Comparison of ENCODE assay signal across 21 mouse cellular contexts in genomic region chr5:71781514-71782179, GRCm38 (mm10).
DNase-seq lines count a peak whose midpoint lies in the region; ATAC-seq and TF ChIP-seq lines count a peak whose summit lies in the region.
"Had no signal": no experiment of that assay in that cellular context is flagged by ENCODE, and none has a peak within 500 bp of the region (broad histone marks: within the 10 kb centered on the region; RNA-seq: fewer than 3 reads in every experiment).

No protein-coding gene starts in this region.

- no peaks in the 10 kb centered on the region for H3K27me3 ChIP-seq in intestine, embryonic 15.5 days (replicated peaks)
- no peaks in the 10 kb centered on the region for H3K27me3 ChIP-seq in intestine, embryonic 16.5 days (replicated peaks; ENCODE audit: control insufficient read depth, insufficient read depth, low read length)
- H3K27me3 ChIP-seq in intestine, postnatal 0 days (replicated peaks; ENCODE audit: control insufficient read depth, insufficient read depth, low read length): no peaks in the 10 kb centered on the region
- H3K27me3 ChIP-seq in liver, embryonic 12.5 days (replicated peaks): no peaks in the 10 kb centered on the region
- H3K27me3 ChIP-seq: CH12.LX had no signal

- peak; percentile 71 for ATAC-seq in intestine, embryonic 15.5 days
- peak; percentile 85 for ATAC-seq in intestine, embryonic 16.5 days
- peak; percentile 89 for ATAC-seq in intestine, postnatal 0 days
- no peak for ATAC-seq in liver, embryonic 12.5 days
- ATAC-seq: activated CD4-positive, CD25-positive, alpha-beta regulatory T cell, adult 4 months; CD4-positive, CD25-positive, alpha-beta regulatory T cell, adult 4 months; Patski had no signal

- H3K9ac ChIP-seq in intestine, embryonic 15.5 days: no peak overlapping the region
- H3K9ac ChIP-seq in intestine, embryonic 16.5 days (ENCODE audit: low read depth, low read length): no peak overlapping the region
- H3K9ac ChIP-seq in intestine, postnatal 0 days (ENCODE audit: low read depth, low read length): no peak overlapping the region
- H3K9ac ChIP-seq in liver, embryonic 12.5 days: no peak overlapping the region

- H3K4me1 ChIP-seq in intestine, embryonic 15.5 days (replicated peaks): no peaks in the 10 kb centered on the region
- H3K4me1 ChIP-seq in intestine, embryonic 16.5 days (ENCODE audit: control insufficient read depth, insufficient read depth, low read length): no peaks in the 10 kb centered on the region
- no peaks in the 10 kb centered on the region for H3K4me1 ChIP-seq in intestine, postnatal 0 days (replicated peaks; ENCODE audit: control insufficient read depth, insufficient read depth, low read length)
- no peaks in the 10 kb centered on the region for H3K4me1 ChIP-seq in liver, embryonic 12.5 days

- DNase-seq in heart, postnatal 4 days: no peak
- DNase-seq in retina, postnatal 1 day: no peak
- DNase-seq: adrenal gland, adult 2 months; adrenal gland, adult 8-10 months; adrenal gland, postnatal 10 days; adrenal gland, postnatal 14 days; adrenal gland, postnatal 25 days; adrenal gland, postnatal 36 days; B cell, adult 2 months; cerebellum, adult 11 months; cerebellum, adult 11-12 months; cerebellum, adult 18-20 months had no signal

- TF ChIP-seq CTCF in intestine, postnatal 0 days (IDR thresholded peaks at IDR 0.05; ENCODE audit: low read depth): no peak

- WGBS in intestine, embryonic 15.5 days: 72% methylated on average over 2 of the region's 2 CpGs
- WGBS in intestine, embryonic 16.5 days: 58% methylated on average over 2 of the region's 2 CpGs
- 48% methylated on average over 2 of the region's 2 CpGs for WGBS in intestine, postnatal 0 days
- 49% methylated on average over 2 of the region's 2 CpGs for WGBS in liver, embryonic 12.5 days (ENCODE audit: insufficient replicate concordance)

- H3K36me3 ChIP-seq in intestine, embryonic 15.5 days: no peaks in the 10 kb centered on the region
- no peaks in the 10 kb centered on the region for H3K36me3 ChIP-seq in intestine, embryonic 16.5 days (ENCODE audit: control insufficient read depth, insufficient read depth, low read length)
- H3K36me3 ChIP-seq in intestine, postnatal 0 days (ENCODE audit: control insufficient read depth, insufficient read depth): no peaks in the 10 kb centered on the region
- H3K36me3 ChIP-seq in liver, embryonic 12.5 days: no peaks in the 10 kb centered on the region
- H3K36me3 ChIP-seq: G1E had no signal

- H3K27ac ChIP-seq in intestine, embryonic 15.5 days: no peak overlapping the region
- no peak overlapping the region for H3K27ac ChIP-seq in intestine, embryonic 16.5 days (ENCODE audit: low read length)
- no peak overlapping the region for H3K27ac ChIP-seq in intestine, postnatal 0 days (ENCODE audit: low read depth, low read length)
- no peak overlapping the region for H3K27ac ChIP-seq in liver, embryonic 12.5 days

- no peak overlapping the region for H3K4me3 ChIP-seq in intestine, embryonic 15.5 days (replicated peaks)
- H3K4me3 ChIP-seq in intestine, embryonic 16.5 days (ENCODE audit: low read length): no peak overlapping the region
- no peak overlapping the region for H3K4me3 ChIP-seq in intestine, postnatal 0 days (ENCODE audit: low read depth, low read length)
- no peak overlapping the region for H3K4me3 ChIP-seq in liver, embryonic 12.5 days

- no peak overlapping the region for H3K4me2 ChIP-seq in intestine, embryonic 15.5 days (replicated peaks)
- H3K4me2 ChIP-seq in intestine, embryonic 16.5 days (ENCODE audit: low read depth, low read length): no peak overlapping the region
- H3K4me2 ChIP-seq in intestine, postnatal 0 days (replicated peaks; ENCODE audit: low read depth): no peak overlapping the region
- H3K4me2 ChIP-seq in liver, embryonic 12.5 days: no peak overlapping the region

- H3K9me3 ChIP-seq in intestine, embryonic 15.5 days: no peaks in the 10 kb centered on the region
- H3K9me3 ChIP-seq in intestine, embryonic 16.5 days (ENCODE audit: control insufficient read depth, low read length): no peaks in the 10 kb centered on the region
- H3K9me3 ChIP-seq in intestine, postnatal 0 days (ENCODE audit: control insufficient read depth): no peaks in the 10 kb centered on the region
- no peaks in the 10 kb centered on the region for H3K9me3 ChIP-seq in liver, embryonic 12.5 days (replicated peaks)
- H3K9me3 ChIP-seq: G1E had no signal
